Mouse (Mus musculus) left cerebral cortex, postnatal 10 days (tissue): ENCODE results near the gene 9130230L23Rik. TPM values are rescaled to one million over a fixed set of nuclear protein-coding genes. Genes with fewer than 3 reads are reported as not detected.

ENCODE experiments used
- microRNA-seq: library from miRNA; unstranded; fragments of <30 nt; microRNA quantifications from one replicate; pipeline ENCODE4 v1.2.0, GENCODE M21; 2022
- total RNA-seq, 2 experiments: library from RNA; stranded (reverse); gene quantifications; 2 replicates each; pipeline ENCODE4 v1.2.3; 2021

9130230L23Rik gene
- total RNA-seq, 2 experiments from 2014 or later = not detected

Small RNA genes lying within 50 kb of the gene (microRNA-seq; reads per million reads assigned to microRNA genes)
- not detected for gene Gm25952

Other genes starting within 250 kb of the 9130230L23Rik start
- gene N4bp2, start 240.8 kb downstream of the 9130230L23Rik start, total RNA-seq = 10 to 100 TPM; 15.5 to 18.6 TPM
- under 1 TPM; 0.79 to 0.91 TPM for gene Rhoh, start 143.1 kb downstream of the 9130230L23Rik start, total RNA-seq
- gene Chrna9, start 69.4 kb downstream of the 9130230L23Rik start, total RNA-seq = not detected
- 1 to 10 TPM; 2.2 to 2.8 TPM for gene Rbm47, start 168.8 kb upstream of the 9130230L23Rik start, total RNA-seq